Mouse (Mus musculus) hindbrain, postnatal 0 days (tissue): ENCODE measurements at regions not wholly inside any gene's neighbourhood (a gene's known extent, or its start where the extent isn't known, plus 50 kb on each side); places are given as distances from the start of the nearest gene placed in this dataset.

Experiments used
- ATAC-seq: fragments of 200-750 bp; cut with Nextera tagmentation; 2 replicates; pipeline ENCODE4 v1.8.0; 2017; ENCODE audit warnings: mild to moderate bottlenecking, moderate TSS enrichment, moderate library complexity
- DNase-seq: peaks from one replicate; pipeline ENCODE4 v3.0.0-alpha.2; 2015; ENCODE audit warnings: low spot score
- H3K27ac ChIP-seq: fragments of 300-500 bp; sonication (generic); 2 replicates; pipeline ENCODE4 v1.5.1; 2014; ENCODE audit warnings: mild to moderate bottlenecking
- H3K27me3 ChIP-seq: fragments of 300-500 bp; sonication (generic); 2 replicates; pipeline ENCODE4 v1.6.1; 2014; ENCODE audit warnings: low read length, mixed read lengths; ENCODE audit not compliant: insufficient read depth
- H3K36me3 ChIP-seq: fragments of 300-500 bp; sonication (generic); 2 replicates; pipeline ENCODE4 v1.6.1; 2014; ENCODE audit warnings: low read length, mixed read lengths; ENCODE audit not compliant: insufficient read depth
- H3K4me1 ChIP-seq: fragments of 300-500 bp; sonication (generic); 2 replicates; pipeline ENCODE4 v1.6.1; 2014; ENCODE audit warnings: antibody characterized with exemption, low read length, mixed read lengths; ENCODE audit not compliant: insufficient read depth
- H3K4me2 ChIP-seq: fragments of 300-500 bp; sonication (generic); 2 replicates; pipeline ENCODE4 v1.6.1; 2014; ENCODE audit warnings: low read depth, mild to moderate bottlenecking, low read length, moderate library complexity, mixed read lengths
- H3K4me3 ChIP-seq: fragments of 300-500 bp; sonication (generic); 2 replicates; pipeline ENCODE4 v1.5.1; 2014; ENCODE audit warnings: low read length
- H3K9ac ChIP-seq: fragments of 300-500 bp; sonication (generic); replicated peaks from 2 replicates; pipeline ENCODE4 v1.6.1; 2014; ENCODE audit warnings: mild to moderate bottlenecking, low read length, moderate library complexity, mixed read lengths
- H3K9me3 ChIP-seq: fragments of 300-500 bp; sonication (generic); 2 replicates; pipeline ENCODE4 v1.6.1; 2016; ENCODE audit warnings: low read length, mixed read lengths
- CTCF ChIP-seq: IDR thresholded peaks from 2 replicates; pipeline ENCODE4 v1.5.1; 2016; ENCODE audit warnings: antibody characterized with exemption, control low read depth, low read depth
- WGBS: fragments of 180-500 bp; shearing (Covaris S2); extraction: QIAGEN DNeasy Blood & Tissue Kit; methylation state at CpG from one replicate; pipeline ENCODE4 v1.1.7; 2014; 5-methylcytosine and 5-hydroxymethylcytosine counted together

DNA sequence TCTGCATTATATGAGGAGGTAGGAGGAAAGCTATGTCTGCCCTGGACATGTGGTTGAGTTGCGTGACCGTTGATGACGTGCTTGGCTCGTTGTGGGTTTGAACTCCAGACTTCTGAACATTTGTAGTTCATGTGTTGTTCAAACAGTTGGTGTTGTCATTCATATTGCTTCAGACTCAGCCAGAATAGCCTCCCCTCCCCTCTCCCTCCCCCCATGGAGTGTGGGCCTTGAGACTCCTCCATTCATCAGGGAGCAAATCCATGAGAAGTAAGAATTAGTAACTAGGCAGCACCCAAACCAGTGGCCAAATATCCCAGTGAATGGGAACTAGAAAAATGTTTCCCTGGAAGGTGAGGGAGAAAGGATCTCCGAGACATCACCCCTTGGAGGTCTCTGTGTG, 209.0 kb downstream of the 1700010I14Rik start:
- no peaks in the 10 kb centered on the region for H3K36me3 ChIP-seq
- no peaks in the 10 kb centered on the region for H3K4me1 ChIP-seq
- H3K4me3 ChIP-seq: no peak overlapping the region
- no peaks in the 10 kb centered on the region for H3K9me3 ChIP-seq
- peak; percentile 56; the same call in 1 of the 2 replicates for ATAC-seq
- no peaks in the 10 kb centered on the region for H3K27me3 ChIP-seq
- TF ChIP-seq CTCF: no peak
- no peak overlapping the region for H3K27ac ChIP-seq
- DNase-seq: peak; percentile 7
- no peak overlapping the region for H3K9ac ChIP-seq
- WGBS: 71% methylated on average over 5 of the region's 5 CpGs
- H3K4me2 ChIP-seq: no peak overlapping the region

DNA sequence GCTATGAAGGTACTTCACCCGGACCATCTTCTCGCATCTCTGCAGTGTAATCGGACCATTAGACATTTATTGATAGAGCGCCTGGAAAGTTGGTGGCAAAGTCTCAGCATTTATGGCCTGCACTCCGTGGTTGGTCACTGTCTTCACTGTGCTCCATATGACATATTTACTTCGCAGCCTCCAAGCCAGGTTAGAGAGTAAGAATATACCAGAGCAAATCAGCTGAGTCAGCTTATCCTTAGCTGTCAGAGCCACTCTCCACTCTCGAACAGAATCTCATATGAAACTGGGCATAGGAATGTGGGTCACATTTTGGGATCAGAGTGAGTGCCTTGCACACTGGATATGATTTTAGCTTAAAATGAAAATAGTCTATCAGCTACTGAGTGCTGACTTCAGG, 212.3 kb downstream of the 1700010I14Rik start:
- Histone ChIP-seq H3K27me3 (no peaks in the 10 kb centered on the region), H3K4me3 (no peak overlapping the region), H3K27ac (no peak overlapping the region), H3K4me2 (no peak overlapping the region), H3K9me3 (no peaks in the 10 kb centered on the region), H3K4me1 (no peaks in the 10 kb centered on the region), H3K9ac (no peak overlapping the region), H3K36me3 (no peaks in the 10 kb centered on the region)
- ATAC-seq (no peak), DNase-seq (no peak)
- no peak for TF ChIP-seq CTCF
- WGBS: 92% methylated on average over 7 of the region's 7 CpGs

DNA sequence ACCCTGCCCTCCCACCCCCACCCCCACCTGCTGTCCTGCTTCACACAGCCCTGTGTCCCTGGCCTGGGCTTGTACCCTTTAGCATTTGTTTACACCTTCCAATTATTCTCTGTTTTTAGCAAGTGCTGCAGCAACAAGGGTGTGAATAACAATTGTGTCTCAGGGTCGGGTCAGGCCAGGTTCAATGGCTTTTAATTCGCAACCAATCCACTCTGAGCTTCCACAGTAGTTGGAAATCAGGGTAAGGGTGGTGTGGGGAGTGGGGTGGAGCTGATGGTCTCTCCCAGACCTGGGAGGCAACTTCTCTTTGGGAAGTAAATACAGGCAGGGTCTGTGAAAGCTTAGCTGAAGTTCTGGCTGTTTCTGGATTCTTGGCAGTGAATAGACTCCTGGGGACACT, 214.4 kb downstream of the 1700010I14Rik start:
- H3K9ac ChIP-seq: no peak overlapping the region
- H3K4me1 ChIP-seq: no peaks in the 10 kb centered on the region
- H3K4me3 ChIP-seq: no peak overlapping the region
- 20% methylated on average over 2 of the region's 2 CpGs for WGBS
- no peaks in the 10 kb centered on the region for H3K36me3 ChIP-seq
- no peak for TF ChIP-seq CTCF
- H3K27ac ChIP-seq: no peak overlapping the region
- ATAC-seq (no peak), DNase-seq (peak; percentile 6)
- H3K27me3 ChIP-seq: no peaks in the 10 kb centered on the region
- no peaks in the 10 kb centered on the region for H3K9me3 ChIP-seq
- no peak overlapping the region for H3K4me2 ChIP-seq

DNA sequence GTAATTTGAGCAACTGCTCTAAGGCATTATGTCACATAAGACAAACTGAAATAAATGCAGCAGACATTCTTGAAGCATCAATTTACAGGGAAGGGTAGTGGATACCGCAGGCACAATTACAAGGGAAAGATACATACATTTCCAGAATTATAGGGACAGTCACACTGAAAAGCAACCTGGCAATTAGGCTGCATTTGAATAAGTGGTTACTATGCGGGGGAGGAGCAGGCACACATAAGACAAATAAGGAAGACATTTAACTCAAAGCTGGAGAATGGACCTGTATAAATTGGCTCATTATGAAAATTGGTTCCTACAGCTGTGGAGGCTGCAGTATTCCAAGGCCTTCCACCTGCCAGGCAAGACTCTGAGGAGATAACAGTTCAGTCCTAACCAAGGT, 211.2 kb upstream of the Gm17728 start:
- H3K36me3 ChIP-seq: no peaks in the 10 kb centered on the region
- 79% methylated on average over 2 of the region's 2 CpGs for WGBS
- no peak overlapping the region for H3K4me3 ChIP-seq
- no peaks in the 10 kb centered on the region for H3K27me3 ChIP-seq
- H3K27ac ChIP-seq: no peak overlapping the region
- no peaks in the 10 kb centered on the region for H3K4me1 ChIP-seq
- H3K9ac ChIP-seq: no peak overlapping the region
- DNase-seq (no peak), ATAC-seq (no peak)
- TF ChIP-seq CTCF: no peak
- H3K4me2 ChIP-seq: no peak overlapping the region
- H3K9me3 ChIP-seq: no peaks in the 10 kb centered on the region

DNA sequence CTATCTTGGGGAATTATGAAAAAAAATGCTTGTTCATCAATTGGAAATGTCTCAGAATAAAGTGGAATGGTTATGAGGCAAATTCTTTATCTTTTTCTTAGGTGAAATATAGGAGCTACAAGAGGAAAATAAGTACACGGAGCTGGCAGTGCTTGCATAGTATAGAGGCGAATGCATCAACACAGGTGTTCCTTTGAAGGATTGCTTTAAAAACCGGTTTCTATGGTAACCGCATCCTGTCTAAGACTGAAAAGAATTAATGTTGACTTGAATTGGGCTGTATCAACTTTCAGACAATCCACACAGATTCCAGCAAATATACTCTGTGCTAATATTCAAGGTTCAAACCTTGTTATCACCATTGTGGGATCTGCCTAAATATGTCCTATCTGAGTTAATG, 198.8 kb upstream of the Gm17728 start:
- H3K4me2 ChIP-seq: no peak overlapping the region
- H3K9me3 ChIP-seq: no peaks in the 10 kb centered on the region
- H3K4me1 ChIP-seq: no peaks in the 10 kb centered on the region
- H3K4me3 ChIP-seq: no peak overlapping the region
- no peak overlapping the region for H3K9ac ChIP-seq
- H3K27me3 ChIP-seq: no peaks in the 10 kb centered on the region
- H3K36me3 ChIP-seq: no peaks in the 10 kb centered on the region
- H3K27ac ChIP-seq: no peak overlapping the region
- DNase-seq (peak; percentile 40), ATAC-seq (no peak)
- WGBS: 68% methylated on average over 4 of the region's 4 CpGs
- no peak for TF ChIP-seq CTCF

DNA sequence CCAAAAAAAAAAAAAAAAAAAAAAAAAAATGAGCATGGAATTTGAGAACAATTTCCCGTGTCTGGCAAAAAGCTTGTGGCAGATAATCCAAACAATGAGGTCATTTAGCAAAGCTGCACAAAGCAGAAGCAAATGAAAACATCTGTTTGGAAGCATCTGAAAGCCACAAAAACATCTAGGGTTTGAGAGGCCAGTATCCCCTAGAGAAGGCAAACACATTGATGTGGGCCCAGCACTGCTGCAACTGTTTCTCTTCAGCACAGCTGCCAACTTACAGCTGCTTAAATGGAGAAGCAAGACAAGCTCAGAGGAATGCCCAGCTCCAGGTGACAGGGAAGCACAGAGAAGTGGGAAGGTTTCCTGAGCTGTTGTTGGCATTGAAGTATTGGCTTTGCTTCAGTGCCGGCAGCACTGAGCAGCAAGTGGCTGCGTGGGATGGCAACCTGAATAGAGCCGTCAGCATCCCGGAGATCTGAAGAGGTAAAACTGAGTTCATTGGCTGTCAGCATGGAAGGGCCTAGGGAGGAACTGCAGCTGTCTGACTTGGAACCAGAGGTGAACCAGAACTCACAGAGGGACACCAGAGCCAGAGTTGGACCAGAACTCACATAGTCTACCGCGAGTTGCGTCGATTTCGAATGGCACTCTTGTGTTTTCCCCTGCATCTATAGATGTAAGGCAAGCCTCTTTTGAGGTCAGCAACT, 193.8 kb upstream of the Gm17728 start:
- TF ChIP-seq CTCF: no peak
- no peak overlapping the region for H3K4me3 ChIP-seq
- no peaks in the 10 kb centered on the region for H3K36me3 ChIP-seq
- peak; percentile 15 for DNase-seq
- 54% methylated on average over 10 of the region's 10 CpGs for WGBS
- no peaks in the 10 kb centered on the region for H3K27me3 ChIP-seq
- H3K4me1 ChIP-seq: no peaks in the 10 kb centered on the region
- no peaks in the 10 kb centered on the region for H3K9me3 ChIP-seq
- H3K9ac ChIP-seq: no peak overlapping the region
- no peak overlapping the region for H3K27ac ChIP-seq
- H3K4me2 ChIP-seq: no peak overlapping the region
- ATAC-seq: no peak

DNA sequence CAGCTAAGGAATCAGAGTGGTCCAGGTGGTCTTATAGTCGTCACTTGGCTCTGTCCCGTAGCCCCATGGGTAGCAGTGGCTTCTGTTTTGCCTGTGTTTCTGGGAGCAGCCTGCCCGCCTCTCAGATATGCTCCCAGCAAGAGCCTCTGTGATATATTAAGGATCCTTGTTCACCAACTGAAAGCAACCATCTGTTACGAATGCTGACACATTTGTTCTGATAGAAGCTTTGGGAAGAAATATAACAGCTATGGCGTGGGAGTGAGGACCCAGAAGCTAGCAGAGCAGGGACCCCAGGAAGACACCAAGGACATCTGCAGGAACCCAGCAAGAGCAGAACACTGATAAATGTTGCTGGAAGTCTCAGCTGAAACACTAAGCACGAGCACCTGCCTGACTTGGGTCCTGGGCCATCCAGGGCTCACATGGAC, 186.7 kb upstream of the Gm17728 start:
- peak; percentile 6 for DNase-seq
- H3K9ac ChIP-seq: no peak overlapping the region

More for the DNA sequence above, 186.7 kb upstream of the Gm17728 start:
- Histone ChIP-seq H3K36me3 (no peaks in the 10 kb centered on the region), H3K27ac (no peak overlapping the region), H3K4me2 (no peak overlapping the region), H3K4me1 (0 out of 2 replicates have a peak, but pooled peaks cover 4% of the 10 kb centered on the region), H3K27me3 (no peaks in the 10 kb centered on the region), H3K9me3 (no peaks in the 10 kb centered on the region), H3K4me3 (no peak overlapping the region)
- WGBS: 66% methylated on average over 6 of the region's 6 CpGs
- TF ChIP-seq CTCF: no peak
- no peak for ATAC-seq
